Mouse (Mus musculus) limb, embryonic 10.5 days (tissue): ENCODE results near the gene Fam205a1. TPM values are rescaled to one million over a fixed set of nuclear protein-coding genes. Genes with fewer than 3 reads are reported as not detected.
"Not testable (repeated sequence)": the region's sequence is repeated elsewhere in the genome, so short reads cannot be mapped to it uniquely, and the experiment has no call there.

ENCODE experiments used
- DNase-seq: peaks from one replicate; pipeline ENCODE4 v3.0.0-alpha.2; 2017; ENCODE audit warnings: low spot score
- H3K27ac ChIP-seq: fragments of 300-500 bp; sonication (generic); 2 replicates; pipeline ENCODE4 v1.5.1; 2016; ENCODE audit warnings: mild to moderate bottlenecking
- H3K27me3 ChIP-seq: fragments of 300-500 bp; sonication (generic); 2 replicates; pipeline ENCODE4 v1.6.1; 2016; ENCODE audit warnings: low read depth, mild to moderate bottlenecking; ENCODE audit not compliant: poor library complexity, severe bottlenecking
- H3K36me3 ChIP-seq: fragments of 300-500 bp; sonication (generic); 2 replicates; pipeline ENCODE4 v1.6.1; 2016; ENCODE audit warnings: mild to moderate bottlenecking, moderate library complexity
- H3K4me1 ChIP-seq: fragments of 300-500 bp; sonication (generic); 2 replicates; pipeline ENCODE4 v1.6.1; 2016
- H3K4me3 ChIP-seq: fragments of 300-500 bp; sonication (generic); 2 replicates; pipeline ENCODE4 v1.5.1; 2016; ENCODE audit warnings: mild to moderate bottlenecking, moderate library complexity
- H3K9me3 ChIP-seq: fragments of 300-500 bp; sonication (generic); replicated peaks from 2 replicates; pipeline ENCODE4 v1.6.1; 2016; ENCODE audit warnings: mild to moderate bottlenecking
- WGBS: fragments of 180-500 bp; shearing (Covaris S2); methylation state at CpG from one replicate; pipeline ENCODE4 v1.1.7; 2016; 5-methylcytosine and 5-hydroxymethylcytosine counted together
- polyA plus RNA-seq: library from polyadenylated mRNA; unstranded; fragments of >200 nt; fragmentation: Nextera tagmentation; extraction: Ambion mirVana; gene quantifications from 2 replicates; pipeline ENCODE4 v1.2.1, GENCODE M21; 2016

The Fam205a1 gene
- polyA plus RNA-seq, 1 experiment from 2014 or later = not detected

- Histone ChIP-seq H3K27me3 (no peaks in the 10 kb centered on the region), H3K4me3 (no peak within 1 kb of the TSS), H3K36me3 (no peaks in the 10 kb centered on the region), H3K4me1 (no peaks in the 10 kb centered on the region), H3K27ac (no peak within 1 kb of the TSS), H3K9me3 (no peaks in the 10 kb centered on the region)
- no peak for DNase-seq
- 89% methylated on average over 7 of the region's 7 CpGs for WGBS
Observed at GRCm38 (mm10) chr4:42874134-42874533, 20.4 kb upstream of the Fam205a1 start, which contains the start of gene Fam205c. Gene Fam205c, minus strand, starts transcription at chr4:42874234.

GRCm38 (mm10) chr4:42872746-42873435 lies 19.2 kb upstream of the Fam205a1 start:
- DNase-seq = no peak
- Histone ChIP-seq H3K36me3 (no peaks in the 10 kb centered on the region), H3K27me3 (no peaks in the 10 kb centered on the region), H3K9me3 (no peaks in the 10 kb centered on the region), H3K27ac (no peak overlapping the region), H3K4me1 (no peaks in the 10 kb centered on the region), H3K4me3 (no peak overlapping the region)
- 72% methylated on average over 16 of the region's 16 CpGs for WGBS

GRCm38 (mm10) chr4:42872151-42872550 lies 18.5 kb upstream of the Fam205a1 start:
- Histone ChIP-seq H3K4me3 (no peak overlapping the region), H3K9me3 (no peaks in the 10 kb centered on the region), H3K36me3 (no peaks in the 10 kb centered on the region), H3K27ac (no peak overlapping the region), H3K4me1 (no peaks in the 10 kb centered on the region), H3K27me3 (no peaks in the 10 kb centered on the region)
- WGBS = 87% methylated on average over 7 of the region's 7 CpGs
- no peak for DNase-seq

GRCm38 (mm10) chr4:42870748-42871147 lies 17.1 kb upstream of the Fam205a1 start:
- H3K9me3 ChIP-seq = no peaks in the 10 kb centered on the region
- WGBS = 83% methylated on average over 5 of the region's 5 CpGs
- DNase-seq = no peak
- no peak overlapping the region for H3K27ac ChIP-seq
- no peaks in the 10 kb centered on the region for H3K27me3 ChIP-seq
- H3K4me1 ChIP-seq = no peaks in the 10 kb centered on the region
- no peaks in the 10 kb centered on the region for H3K36me3 ChIP-seq
- no peak overlapping the region for H3K4me3 ChIP-seq

- 90% methylated on average over 5 of the region's 5 CpGs for WGBS
- no peaks in the 10 kb centered on the region for H3K4me1 ChIP-seq
- no peaks in the 10 kb centered on the region for H3K9me3 ChIP-seq
- no peaks in the 10 kb centered on the region for H3K36me3 ChIP-seq
- H3K27ac ChIP-seq = no peak overlapping the region
- DNase-seq = no peak
- H3K27me3 ChIP-seq = no peaks in the 10 kb centered on the region
- no peak overlapping the region for H3K4me3 ChIP-seq
Observed at GRCm38 (mm10) chr4:42868193-42868592, 14.5 kb upstream of the Fam205a1 start.

GRCm38 (mm10) chr4:42867390-42867789 lies 13.7 kb upstream of the Fam205a1 start:
- WGBS = 82% methylated on average over 3 of the region's 3 CpGs
- no peak for DNase-seq
- H3K4me1 ChIP-seq = no peaks in the 10 kb centered on the region
- H3K4me3 ChIP-seq = no peak overlapping the region
- H3K27ac ChIP-seq = no peak overlapping the region
- no peaks in the 10 kb centered on the region for H3K9me3 ChIP-seq
- H3K36me3 ChIP-seq = no peaks in the 10 kb centered on the region
- H3K27me3 ChIP-seq = no peaks in the 10 kb centered on the region

- not testable (repeated sequence) for H3K4me1 ChIP-seq, H3K9me3 ChIP-seq, H3K27ac ChIP-seq, DNase-seq, H3K27me3 ChIP-seq, H3K36me3 ChIP-seq, H3K4me3 ChIP-seq
- WGBS = 87% methylated on average over 5 of the region's 5 CpGs
Observed at GRCm38 (mm10) chr4:42863487-42863886, 9.8 kb upstream of the Fam205a1 start.

GRCm38 (mm10) chr4:42860483-42860882 lies 6.8 kb upstream of the Fam205a1 start:
- H3K27me3 ChIP-seq, DNase-seq: not testable (repeated sequence)
- 84% methylated on average over 9 of the region's 9 CpGs for WGBS

GRCm38 (mm10) chr4:42856671-42857070 lies 3.0 kb upstream of the Fam205a1 start, which contains the start of gene Gm12394:
Gene Gm12394, minus strand, starts transcription at chr4:42856771.
- not testable (repeated sequence) for DNase-seq, H3K27ac ChIP-seq, H3K9me3 ChIP-seq, H3K27me3 ChIP-seq, H3K4me3 ChIP-seq, H3K4me1 ChIP-seq, H3K36me3 ChIP-seq
- WGBS = 82% methylated on average over 1 of the region's 1 CpGs

More at GRCm38 (mm10) chr4:42860483-42860882, 6.8 kb upstream of the Fam205a1 start:
- not testable (repeated sequence) for H3K36me3 ChIP-seq, H3K9me3 ChIP-seq, H3K4me3 ChIP-seq, H3K27ac ChIP-seq, H3K4me1 ChIP-seq

Other genes with a start within 250 kb of the Fam205a1 start
- not detected in 2 replicates for gene Gm10591, start 241.7 kb downstream of the Fam205a1 start, polyA plus RNA-seq
- gene Gm2564, start 224.2 kb downstream of the Fam205a1 start, polyA plus RNA-seq = not detected in 2 replicates
- gene Ccl27b, start 198.6 kb downstream of the Fam205a1 start, polyA plus RNA-seq = not detected in 2 replicates
- gene Il11ra2, start 192.0 kb downstream of the Fam205a1 start, polyA plus RNA-seq = not detected in 2 replicates
- gene 4930578G10Rik, start 118.3 kb downstream of the Fam205a1 start, polyA plus RNA-seq = not detected in 2 replicates
- not detected in 2 replicates for gene Ccl19, start 97.3 kb downstream of the Fam205a1 start, polyA plus RNA-seq
- gene Ccl21a, start 79.9 kb downstream of the Fam205a1 start, polyA plus RNA-seq = not detected in 2 replicates
- gene Gm12394, start 2.9 kb upstream of the Fam205a1 start, polyA plus RNA-seq = 0.06 TPM in 1 of 2 replicates, not detected in the other
- 0.10 TPM in 1 of 2 replicates, not detected in the other for gene Fam205c, start 20.3 kb upstream of the Fam205a1 start, polyA plus RNA-seq
- gene Phf24, start 62.8 kb upstream of the Fam205a1 start, polyA plus RNA-seq = 0.16 TPM in 1 of 2 replicates, not detected in the other
- gene Dnajb5, start 95.9 kb upstream of the Fam205a1 start, polyA plus RNA-seq = 7.0 and 8.8 TPM in 2 replicates
- 0.51 and 0.87 TPM in 2 replicates for gene 1700022I11Rik, start 115.7 kb upstream of the Fam205a1 start, polyA plus RNA-seq
- 650 and 691 TPM in 2 replicates for gene Vcp, start 146.6 kb upstream of the Fam205a1 start, polyA plus RNA-seq
- gene Fancg, start 156.6 kb upstream of the Fam205a1 start, polyA plus RNA-seq = 25.5 and 26.8 TPM in 2 replicates
- 21.7 and 27.5 TPM in 2 replicates for gene Pigo, start 171.9 kb upstream of the Fam205a1 start, polyA plus RNA-seq
- 484 and 538 TPM in 2 replicates for gene Stoml2, start 177.8 kb upstream of the Fam205a1 start, polyA plus RNA-seq
- gene Fam214b, start 192.3 kb upstream of the Fam205a1 start, polyA plus RNA-seq = 6.6 and 8.5 TPM in 2 replicates
- 0.92 and 2.1 TPM in 2 replicates for gene Unc13b, start 205.1 kb upstream of the Fam205a1 start, polyA plus RNA-seq